Mouse (Mus musculus): ENCODE results near the gene Slc4a7. TPM values are rescaled to one million over a fixed set of nuclear protein-coding genes. Genes with fewer than 3 reads are reported as not detected.

The Slc4a7 gene
- polyA plus RNA-seq, 1 experiment from 2014 or later: 48.8 TPM

GRCm38 (mm10) chr14:14707061-14707460 lies 5.0 kb downstream of the Slc4a7 start:
- Histone ChIP-seq H3K27ac (replicated peaks) (no peak overlapping the region), H3K4me1 (peaks cover 23% of the 10 kb centered on the region), H3K27me3 (no peaks in the 10 kb centered on the region), H3K36me3 (peaks cover 13% of the 10 kb centered on the region), H3K4me2 (replicated peaks) (no peak overlapping the region), H3K9me3 (no peaks in the 10 kb centered on the region), H3K4me3 (no peak overlapping the region), H3K9ac (replicated peaks) (no peak overlapping the region)
- no peak for ATAC-seq (ENCODE audit: low FRiP score, low read depth)
- 50% methylated on average over 1 of the region's 1 CpGs for WGBS

GRCm38 (mm10) chr14:14709021-14709420 lies 6.9 kb downstream of the Slc4a7 start:
- Histone ChIP-seq H3K4me1 (peaks cover 22% of the 10 kb centered on the region), H3K4me3 (no peak overlapping the region), H3K36me3 (peaks cover 13% of the 10 kb centered on the region), H3K9ac (replicated peaks) (no peak overlapping the region), H3K27me3 (no peaks in the 10 kb centered on the region), H3K4me2 (replicated peaks) (no peak overlapping the region), H3K9me3 (no peaks in the 10 kb centered on the region), H3K27ac (replicated peaks) (no peak overlapping the region)
- 79% methylated on average over 1 of the region's 1 CpGs for WGBS
- no peak for ATAC-seq (ENCODE audit: low FRiP score, low read depth)

- no peak overlapping the region for H3K9ac ChIP-seq (replicated peaks)
- no peak for ATAC-seq (ENCODE audit: low FRiP score, low read depth)
- peaks cover 9% of the 10 kb centered on the region for H3K36me3 ChIP-seq
- H3K27me3 ChIP-seq: no peaks in the 10 kb centered on the region
- no peaks in the 10 kb centered on the region for H3K4me1 ChIP-seq
- no peak overlapping the region for H3K4me2 ChIP-seq (replicated peaks)
- H3K9me3 ChIP-seq: no peaks in the 10 kb centered on the region
- H3K27ac ChIP-seq (replicated peaks): no peak overlapping the region
- H3K4me3 ChIP-seq: no peak overlapping the region
Observed at GRCm38 (mm10) chr14:14714130-14714529, 12.1 kb downstream of the Slc4a7 start.

GRCm38 (mm10) chr14:14715794-14716193 lies 13.7 kb downstream of the Slc4a7 start:
- Histone ChIP-seq H3K27me3 (no peaks in the 10 kb centered on the region), H3K27ac (replicated peaks) (no peak overlapping the region), H3K9ac (replicated peaks) (no peak overlapping the region), H3K4me1 (no peaks in the 10 kb centered on the region), H3K36me3 (peaks cover 4% of the 10 kb centered on the region), H3K9me3 (no peaks in the 10 kb centered on the region), H3K4me3 (no peak overlapping the region), H3K4me2 (replicated peaks) (no peak overlapping the region)
- ATAC-seq (ENCODE audit: low FRiP score, low read depth): no peak
- WGBS: 87% methylated on average over 2 of the region's 2 CpGs

GRCm38 (mm10) chr14:14716843-14717242 lies 14.8 kb downstream of the Slc4a7 start:
- Histone ChIP-seq H3K4me2 (replicated peaks) (no peak overlapping the region), H3K4me3 (no peak overlapping the region), H3K9me3 (no peaks in the 10 kb centered on the region), H3K4me1 (no peaks in the 10 kb centered on the region), H3K9ac (replicated peaks) (no peak overlapping the region), H3K36me3 (no peaks in the 10 kb centered on the region), H3K27me3 (no peaks in the 10 kb centered on the region), H3K27ac (replicated peaks) (no peak overlapping the region)
- ATAC-seq (ENCODE audit: low FRiP score, low read depth): no peak
- WGBS: 80% methylated on average over 6 of the region's 6 CpGs

- Histone ChIP-seq H3K9me3 (no peaks in the 10 kb centered on the region), H3K4me3 (no peak overlapping the region), H3K27ac (replicated peaks) (no peak overlapping the region), H3K4me1 (no peaks in the 10 kb centered on the region), H3K9ac (replicated peaks) (no peak overlapping the region), H3K36me3 (no peaks in the 10 kb centered on the region), H3K4me2 (replicated peaks) (no peak overlapping the region), H3K27me3 (no peaks in the 10 kb centered on the region)
- no peak for ATAC-seq (ENCODE audit: low FRiP score, low read depth)
- 92% methylated on average over 4 of the region's 4 CpGs for WGBS
Observed at GRCm38 (mm10) chr14:14718556-14718955, 16.5 kb downstream of the Slc4a7 start.

GRCm38 (mm10) chr14:14781169-14781568 lies 79.1 kb downstream of the Slc4a7 start:
- WGBS: 88% methylated on average over 2 of the region's 2 CpGs
- Histone ChIP-seq H3K9me3 (no peaks in the 10 kb centered on the region), H3K4me1 (no peaks in the 10 kb centered on the region), H3K4me2 (replicated peaks) (no peak overlapping the region), H3K27ac (replicated peaks) (no peak overlapping the region), H3K36me3 (peaks cover 55% of the 10 kb centered on the region), H3K9ac (replicated peaks) (no peak overlapping the region), H3K27me3 (no peaks in the 10 kb centered on the region), H3K4me3 (no peak overlapping the region)
- no peak for ATAC-seq (ENCODE audit: low FRiP score, low read depth)

- Histone ChIP-seq H3K36me3 (peaks cover 52% of the 10 kb centered on the region), H3K9me3 (no peaks in the 10 kb centered on the region), H3K4me1 (no peaks in the 10 kb centered on the region), H3K4me2 (replicated peaks) (no peak overlapping the region), H3K27ac (replicated peaks) (no peak overlapping the region), H3K9ac (replicated peaks) (no peak overlapping the region), H3K4me3 (no peak overlapping the region), H3K27me3 (no peaks in the 10 kb centered on the region)
- ATAC-seq (ENCODE audit: low FRiP score, low read depth): no peak
- 86% methylated on average over 1 of the region's 1 CpGs for WGBS
Observed at GRCm38 (mm10) chr14:14784223-14784622, 82.1 kb downstream of the Slc4a7 start.

- Histone ChIP-seq H3K9me3 (no peaks in the 10 kb centered on the region), H3K27me3 (no peaks in the 10 kb centered on the region), H3K4me1 (no peaks in the 10 kb centered on the region), H3K27ac (replicated peaks) (no peak overlapping the region), H3K4me3 (no peak overlapping the region), H3K4me2 (replicated peaks) (no peak overlapping the region), H3K9ac (replicated peaks) (no peak overlapping the region), H3K36me3 (peaks cover 51% of the 10 kb centered on the region)
- no peak for ATAC-seq (ENCODE audit: low FRiP score, low read depth)
- WGBS: 100% methylated on average over 1 of the region's 1 CpGs
Observed at GRCm38 (mm10) chr14:14786979-14787378, 84.9 kb downstream of the Slc4a7 start.

- no peak for ATAC-seq (ENCODE audit: low FRiP score, low read depth)
- H3K4me1 ChIP-seq: no peaks in the 10 kb centered on the region
- H3K9me3 ChIP-seq: no peaks in the 10 kb centered on the region
- no peaks in the 10 kb centered on the region for H3K27me3 ChIP-seq
- peaks cover 50% of the 10 kb centered on the region for H3K36me3 ChIP-seq
- 88% methylated on average over 4 of the region's 4 CpGs for WGBS
- H3K9ac ChIP-seq (replicated peaks): no peak overlapping the region
- no peak overlapping the region for H3K4me3 ChIP-seq
- no peak overlapping the region for H3K27ac ChIP-seq (replicated peaks)
- no peak overlapping the region for H3K4me2 ChIP-seq (replicated peaks)
Observed at GRCm38 (mm10) chr14:14789840-14790470, 87.9 kb downstream of the Slc4a7 start.

GRCm38 (mm10) chr14:14799861-14800260 lies 97.8 kb downstream of the Slc4a7 start:
- Histone ChIP-seq H3K4me1 (no peaks in the 10 kb centered on the region), H3K4me2 (replicated peaks) (no peak overlapping the region), H3K27me3 (no peaks in the 10 kb centered on the region), H3K27ac (replicated peaks) (no peak overlapping the region), H3K9ac (replicated peaks) (no peak overlapping the region), H3K9me3 (no peaks in the 10 kb centered on the region), H3K36me3 (peaks cover 20% of the 10 kb centered on the region), H3K4me3 (no peak overlapping the region)
- WGBS: 90% methylated on average over 5 of the region's 5 CpGs
- no peak for ATAC-seq (ENCODE audit: low FRiP score, low read depth)

- Histone ChIP-seq H3K9ac (replicated peaks) (no peak overlapping the region), H3K27me3 (no peaks in the 10 kb centered on the region), H3K4me2 (replicated peaks) (no peak overlapping the region), H3K36me3 (peaks cover 20% of the 10 kb centered on the region), H3K9me3 (no peaks in the 10 kb centered on the region), H3K4me1 (no peaks in the 10 kb centered on the region), H3K27ac (replicated peaks) (no peak overlapping the region), H3K4me3 (no peak overlapping the region)
- WGBS: 95% methylated on average over 4 of the region's 4 CpGs
- ATAC-seq (ENCODE audit: low FRiP score, low read depth): no peak
Observed at GRCm38 (mm10) chr14:14800332-14800731, 98.3 kb downstream of the Slc4a7 start.

GRCm38 (mm10) chr14:14800810-14801209 lies 98.7 kb downstream of the Slc4a7 start:
- Histone ChIP-seq H3K27ac (replicated peaks) (no peak overlapping the region), H3K9ac (replicated peaks) (no peak overlapping the region), H3K4me2 (replicated peaks) (no peak overlapping the region), H3K4me1 (no peaks in the 10 kb centered on the region), H3K36me3 (peaks cover 20% of the 10 kb centered on the region), H3K4me3 (no peak overlapping the region), H3K27me3 (no peaks in the 10 kb centered on the region), H3K9me3 (no peaks in the 10 kb centered on the region)
- no peak for ATAC-seq (ENCODE audit: low FRiP score, low read depth)
- WGBS: 93% methylated on average over 3 of the region's 3 CpGs

All from midbrain, embryonic 12.5 days (tissue).